Mouse (Mus musculus) 416B (cell line): Measurements from ENCODE around the gene Tex47.

Experiments used
- DNase-seq: peaks from one replicate; pipeline ENCODE4 v3.0.0; 2011; ENCODE audit warnings: low read depth

Gene Tex47

DNA sequence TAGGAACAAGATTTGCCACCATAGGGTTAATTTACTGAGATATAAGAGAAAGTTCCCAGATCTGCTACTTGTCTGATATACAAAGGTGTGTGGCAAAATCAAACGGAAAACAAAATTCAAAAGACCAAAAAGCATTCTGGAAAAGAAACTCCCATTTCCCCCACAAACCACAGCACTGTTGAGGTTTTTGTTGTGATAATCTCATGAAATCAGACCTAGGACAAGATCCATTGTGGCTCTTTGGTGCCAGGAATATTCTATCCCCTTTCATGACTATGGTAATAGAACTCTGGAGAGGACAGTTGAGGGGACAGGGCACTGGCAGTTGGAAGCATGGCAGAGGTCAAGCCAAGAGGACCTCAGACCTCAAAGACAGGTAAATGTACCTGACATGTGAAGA is at the start of gene Tex47:
Gene Tex47, plus strand, starts transcription at position 301 of the 400 bp plus-strand sequence.
- no peak for DNase-seq

DNA sequence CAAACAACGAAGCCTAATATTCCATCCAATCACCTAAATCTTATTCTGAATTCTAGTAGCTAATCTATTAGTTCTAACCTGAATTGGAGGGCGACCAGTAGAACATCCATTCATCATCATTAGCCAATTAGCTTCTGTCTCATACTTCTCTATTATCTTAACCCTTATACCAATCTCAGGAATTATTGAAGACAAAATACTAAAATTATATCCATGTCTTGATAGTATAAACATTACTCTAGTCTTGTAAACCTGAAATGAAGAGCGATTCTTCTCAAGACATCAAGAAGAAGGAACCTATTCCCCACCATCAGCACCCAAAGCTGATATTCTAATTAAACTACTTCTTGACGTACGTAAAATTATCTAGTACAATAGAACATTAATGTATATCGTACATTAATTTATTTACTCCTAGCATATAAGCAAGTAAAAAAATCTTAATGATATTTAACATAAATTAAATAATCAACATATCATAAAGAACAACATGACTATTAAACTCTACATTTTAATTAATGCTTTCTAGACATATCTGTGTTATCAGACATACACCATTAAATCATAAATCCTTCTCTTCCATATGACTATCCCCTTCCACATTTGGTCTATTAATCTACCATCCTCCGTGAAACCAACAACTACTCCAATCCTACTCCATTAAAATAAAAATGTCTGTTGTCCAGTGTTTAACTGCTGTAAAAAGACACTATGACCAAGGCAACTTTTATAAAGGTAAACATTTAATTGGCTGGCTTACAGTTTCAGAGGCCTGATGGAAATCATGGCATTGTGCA is 27.1 kb upstream of the Tex47 start:
- DNase-seq, result peak; percentile 29

DNA sequence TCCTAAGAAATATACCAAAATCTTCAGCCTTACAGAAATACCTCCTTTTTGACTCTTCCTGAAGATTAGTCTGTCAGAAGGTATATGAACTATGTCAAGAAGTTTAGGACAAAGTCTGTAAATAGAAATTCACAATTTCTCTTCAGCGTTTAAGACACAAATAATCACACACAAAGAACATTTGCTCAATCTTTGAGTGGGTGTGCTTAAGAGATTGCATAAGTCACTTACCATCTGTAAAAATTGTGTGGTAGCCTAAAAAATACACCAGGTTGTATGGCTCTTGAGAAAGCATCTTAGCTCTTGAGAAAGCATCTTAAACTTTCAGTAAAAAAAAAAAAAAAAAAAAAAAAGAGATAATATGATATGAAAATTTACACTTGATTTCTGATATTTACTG is 19.6 kb upstream of the Tex47 start:
- no peak for DNase-seq

DNA sequence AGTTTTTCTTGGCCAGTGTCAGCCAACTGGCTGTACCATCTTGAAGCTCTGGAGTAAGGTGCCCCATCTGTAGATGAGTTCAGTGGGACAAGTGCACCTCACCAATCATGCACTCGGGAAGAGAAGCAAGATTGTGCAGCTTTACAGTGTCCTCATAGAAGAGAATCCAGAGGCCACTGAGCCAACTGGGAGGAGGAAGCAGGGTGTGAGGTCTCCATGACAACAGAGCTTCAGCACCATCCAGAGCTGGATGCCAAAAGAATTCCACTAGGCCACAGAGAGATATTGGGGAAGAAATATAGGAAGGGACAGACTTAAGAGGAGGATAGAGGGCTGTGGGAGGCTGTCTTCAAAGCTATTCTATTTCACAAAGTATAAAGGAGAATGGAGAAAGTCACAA is 950 bp upstream of the Tex47 start:
- DNase-seq, result no peak

DNA sequence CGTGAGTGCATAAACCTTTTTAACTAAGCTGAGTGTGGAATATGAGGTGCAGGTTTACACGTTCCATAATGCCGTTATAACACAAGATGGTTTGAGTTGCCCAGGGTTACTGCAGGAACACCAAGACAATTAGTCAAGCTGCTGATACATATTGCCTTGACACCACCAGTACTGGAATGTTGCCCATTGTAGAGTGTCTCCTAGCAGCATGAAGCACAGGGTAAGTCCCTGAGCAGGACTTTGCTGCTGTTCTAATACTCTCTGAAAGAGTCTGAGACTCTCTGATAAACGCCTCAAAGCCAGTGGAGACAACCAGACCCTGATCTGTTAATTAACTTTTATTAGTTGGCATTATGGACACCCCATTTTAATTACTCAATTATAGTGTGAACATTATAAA is 21.7 kb downstream of the Tex47 start:
- DNase-seq, result no peak

DNA sequence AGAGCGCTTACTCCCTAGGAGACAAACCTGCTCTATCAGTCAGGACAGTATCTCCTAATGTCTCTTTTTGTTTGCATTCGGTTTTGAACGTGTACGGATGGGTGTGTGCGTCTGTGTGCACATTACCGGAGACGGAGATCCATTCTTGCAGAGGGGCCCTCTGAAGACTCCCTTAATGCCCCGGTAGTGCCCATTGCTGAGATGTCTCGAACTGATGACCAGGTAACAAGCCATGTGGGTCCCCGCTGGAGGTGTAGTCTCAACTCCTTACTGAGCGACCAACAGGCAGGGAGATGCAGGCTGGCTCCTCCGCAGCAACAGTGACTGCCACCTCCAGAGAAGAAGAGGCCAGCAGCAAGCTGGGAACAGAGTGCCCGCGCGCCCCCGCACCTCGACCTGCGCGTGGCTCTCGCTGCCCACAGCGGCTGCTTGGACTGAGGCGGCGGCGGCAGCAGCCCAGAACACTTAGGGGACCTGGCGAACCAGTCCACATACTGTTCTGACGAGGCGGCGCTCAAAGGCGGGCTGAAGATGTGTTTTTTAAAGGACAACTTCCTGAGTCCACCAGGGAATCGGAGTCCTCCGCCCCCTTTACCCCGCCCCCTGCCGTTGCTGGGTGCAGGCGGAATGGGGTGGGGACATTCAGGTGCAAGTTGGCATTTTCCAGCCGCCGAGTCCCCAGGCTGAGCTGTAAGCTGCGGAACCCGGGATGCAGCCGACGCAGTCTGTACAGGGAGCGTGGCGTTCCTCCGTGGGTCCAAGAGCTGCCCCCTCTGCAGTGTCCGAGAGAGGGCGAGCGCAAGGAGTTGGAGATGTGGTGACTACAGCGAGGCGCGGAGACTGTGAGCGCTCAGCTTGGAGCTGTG is 40.5 kb downstream of the Tex47 start, which contains the start of gene Zfp804b:
Gene Zfp804b, minus strand, starts transcription at position 612 of the 866 bp plus-strand sequence.
- no peak for DNase-seq

DNA sequence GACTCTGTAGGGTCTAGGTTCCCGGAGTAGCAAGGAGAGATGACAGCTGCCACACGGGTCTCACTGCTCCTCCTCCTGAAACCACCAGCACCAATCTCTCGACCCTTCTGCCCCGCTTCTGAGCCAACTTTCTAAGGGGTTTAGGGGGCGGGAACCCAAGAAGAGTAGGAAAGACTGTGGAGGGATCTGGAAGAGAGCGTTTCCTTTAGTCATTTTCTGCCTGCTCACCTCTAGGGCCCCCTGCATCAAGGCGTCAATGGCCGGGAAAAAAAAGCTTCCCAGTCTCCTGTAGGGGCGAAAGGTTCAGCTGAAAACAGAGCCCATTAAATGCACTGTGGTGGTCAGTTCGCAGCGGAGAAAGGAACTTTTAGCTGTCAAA is 41.1 kb downstream of the Tex47 start:
- no peak for DNase-seq
